Mouse (Mus musculus) thymus, postnatal 25 days (tissue): ENCODE data around the gene Gnptg.

ENCODE experiments used
- DNase-seq: peaks from one replicate; pipeline ENCODE4 v3.0.0; 2022

The Gnptg gene

DNA sequence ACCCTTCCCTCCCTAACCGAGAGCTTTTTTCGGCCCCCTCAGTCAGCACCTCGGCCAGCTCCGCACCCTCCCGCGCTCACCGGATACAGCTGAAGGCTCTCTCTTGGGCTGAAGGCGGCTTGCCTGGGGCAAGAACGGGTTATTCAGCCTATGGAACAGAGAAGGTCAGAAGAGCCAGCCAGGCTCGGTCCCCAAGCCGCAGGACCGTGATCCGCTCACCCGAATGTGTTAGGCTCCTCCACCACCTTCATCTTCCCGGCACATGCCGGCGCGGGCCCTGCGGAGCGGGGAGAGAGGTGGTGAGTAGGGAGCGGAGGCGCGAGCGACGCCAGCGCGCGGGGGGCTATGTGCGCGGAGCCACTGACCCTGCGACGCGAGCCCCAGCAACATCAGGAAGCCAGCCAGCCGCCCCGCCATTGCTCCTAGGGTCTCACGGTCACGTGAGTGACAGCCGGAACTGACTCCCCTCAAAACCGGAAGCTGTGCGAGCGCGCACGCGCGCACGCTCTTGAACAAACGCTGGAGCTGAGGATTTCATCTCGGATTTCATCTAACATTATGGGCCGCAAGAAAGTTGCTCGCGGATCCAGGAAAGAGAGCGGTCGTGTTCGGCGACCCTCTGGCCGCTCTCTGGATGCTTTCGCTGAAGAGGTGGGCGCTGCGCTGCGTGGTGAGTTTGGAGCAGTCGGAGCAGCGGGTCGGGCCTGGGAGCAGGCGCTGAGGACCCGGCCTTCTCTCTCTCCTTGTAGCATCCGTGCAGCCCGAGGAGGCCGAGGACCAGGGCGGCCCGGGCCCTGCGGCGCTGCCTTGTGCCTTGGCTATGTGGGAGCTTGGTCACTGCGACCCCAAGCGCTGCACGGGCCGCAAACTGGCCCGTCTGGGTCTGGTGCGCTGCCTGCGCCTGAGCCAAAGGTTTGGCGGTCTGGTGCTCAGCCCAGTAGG is at the start of gene Gnptg, which contains the start of gene Tsr3:
Gene Gnptg (minus strand): TSS at position 430 of the 942 bp plus-strand sequence.
Gene Tsr3 (plus strand): TSS at position 476 of the 942 bp plus-strand sequence.
- DNase-seq: peak; percentile 85

- peak; percentile 48 for DNase-seq
These were observed 48.9 kb upstream of the Gnptg start for GRCm38 (mm10) chr17:25288842-25289241.

DNA sequence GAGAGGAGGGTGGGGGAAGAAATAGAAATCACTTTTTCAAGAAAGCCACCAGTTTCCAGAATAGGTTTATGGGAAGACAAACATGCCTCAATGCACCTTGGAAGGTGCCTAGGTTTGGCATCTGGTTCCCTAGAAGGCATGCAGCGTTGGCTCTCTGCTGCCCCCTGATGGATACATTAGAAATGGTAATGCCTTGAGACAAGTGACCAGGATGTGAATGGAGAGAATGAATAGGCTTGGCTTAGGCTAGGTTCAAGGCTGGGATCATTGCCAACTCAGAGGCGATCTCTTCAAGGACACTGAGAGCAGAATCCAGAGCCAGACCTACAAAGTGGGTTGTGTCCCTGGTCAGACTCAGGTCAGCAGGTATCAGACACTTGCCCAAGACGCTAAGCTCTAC is 45.1 kb upstream of the Gnptg start:
- DNase-seq: peak; percentile 76

DNA sequence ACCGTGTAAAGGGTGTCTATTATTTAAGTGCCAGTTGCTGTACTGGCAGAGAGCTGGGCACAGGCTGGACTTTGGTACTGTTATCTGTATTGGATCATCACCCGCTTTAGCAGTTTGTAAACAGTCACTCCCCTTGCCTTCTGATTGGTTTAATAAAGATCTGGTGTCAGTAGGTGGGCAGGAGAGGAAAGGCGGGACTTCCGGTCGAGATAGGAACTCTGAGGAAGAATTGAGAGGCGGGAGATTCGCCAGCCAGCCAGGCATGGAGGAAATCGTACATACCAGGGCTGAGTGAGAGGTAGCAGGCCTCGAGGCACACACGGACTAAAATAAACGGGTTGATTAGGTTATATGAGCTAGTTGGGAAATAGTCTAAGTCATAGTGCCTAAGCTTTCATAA is 42.2 kb upstream of the Gnptg start:
- peak; percentile 28 for DNase-seq

- no peak for DNase-seq
These were observed 35.9 kb upstream of the Gnptg start for GRCm38 (mm10) chr17:25275833-25276232.

DNA sequence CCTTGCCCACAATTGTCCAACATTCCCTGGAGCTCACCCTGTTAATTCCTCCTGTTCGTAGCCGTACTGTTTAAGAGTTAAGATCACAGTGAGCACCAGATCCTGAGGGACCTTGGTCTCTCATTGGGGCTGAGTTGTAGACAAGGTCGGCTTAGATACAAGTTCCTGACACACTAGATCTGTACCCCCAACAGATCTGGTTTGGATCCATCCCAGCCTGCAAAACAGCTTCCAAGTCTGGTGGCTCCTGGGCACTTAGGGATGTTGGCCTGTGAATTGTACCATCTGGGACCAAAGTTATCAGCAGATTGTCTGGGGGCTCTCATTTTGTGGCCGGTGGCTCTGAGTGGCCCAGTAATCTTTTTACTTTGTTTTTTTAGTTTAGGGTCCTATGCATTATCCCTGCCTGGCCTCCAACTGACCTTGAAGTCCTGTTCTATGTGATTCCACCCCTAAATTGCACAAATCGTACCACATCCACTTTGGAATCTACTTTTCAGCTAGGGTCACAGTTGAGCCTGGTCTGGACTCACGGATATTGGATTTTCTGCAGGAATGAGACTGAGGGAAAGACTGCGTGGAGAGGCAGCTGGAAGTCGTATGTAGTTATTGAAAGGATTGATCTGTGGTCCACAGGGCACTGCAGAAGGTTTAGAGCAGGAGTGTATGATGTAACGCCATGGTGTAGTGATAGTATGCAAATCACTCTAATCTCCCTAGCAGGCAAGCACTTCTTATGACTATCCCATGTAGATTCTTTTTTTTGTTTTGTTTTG is 34.8 kb upstream of the Gnptg start, which contains the start of gene Ube2i:
Gene Ube2i (minus strand): TSS at position 52 of the 776 bp plus-strand sequence.
- no peak for DNase-seq

GRCm38 (mm10) chr17:25273706-25274501 is 34.0 kb upstream of the Gnptg start:
- peak; percentile 98 for DNase-seq

GRCm38 (mm10) chr17:25272951-25273705 is 33.2 kb upstream of the Gnptg start:
- no peak for DNase-seq

GRCm38 (mm10) chr17:25272326-25272725 is 32.4 kb upstream of the Gnptg start:
- no peak for DNase-seq

- DNase-seq: no peak
These were observed 30.9 kb upstream of the Gnptg start for GRCm38 (mm10) chr17:25270795-25271335.

DNA sequence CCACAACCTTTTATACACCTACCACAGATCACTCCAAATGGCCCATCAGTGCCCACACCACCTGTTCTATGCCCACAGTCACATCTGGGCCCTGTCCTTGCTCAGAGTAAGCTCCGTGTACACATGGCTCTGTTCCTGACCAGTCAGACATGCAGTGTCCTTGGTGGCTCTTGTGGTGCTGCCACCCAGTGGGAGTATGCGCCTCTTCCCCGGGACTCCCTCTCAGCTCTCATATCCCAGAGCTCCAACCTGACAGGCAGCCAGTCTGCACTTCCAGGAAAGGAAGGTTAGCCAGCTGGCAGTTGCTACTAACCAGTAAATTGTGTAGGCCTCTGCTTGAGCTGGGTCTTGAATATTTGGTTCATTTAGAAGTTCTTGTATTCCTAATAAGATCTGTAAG is 24.5 kb upstream of the Gnptg start:
- DNase-seq: no peak

DNA sequence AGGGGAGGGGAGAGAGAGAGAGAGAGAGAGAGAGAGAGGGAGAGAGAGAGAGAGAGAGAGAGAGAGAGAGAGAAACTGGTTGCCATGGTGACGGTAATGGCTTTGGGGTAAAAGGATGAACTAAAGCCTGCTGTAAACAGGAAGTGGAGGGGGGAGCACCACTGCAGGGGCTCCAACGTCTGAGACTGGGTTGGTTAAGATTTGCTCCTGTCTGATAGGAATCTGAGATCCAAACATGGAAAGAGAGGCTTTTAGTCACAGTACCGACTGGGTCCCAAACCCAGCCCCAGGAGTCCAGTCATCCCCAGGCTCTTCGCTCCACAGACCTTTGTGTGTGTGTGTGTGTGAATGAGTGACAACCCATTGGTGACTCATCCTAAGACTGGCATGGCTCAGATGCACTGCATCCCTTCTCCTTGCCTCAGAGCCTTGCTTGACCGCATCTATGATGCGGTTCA is 17.9 kb upstream of the Gnptg start:
- peak; percentile 42 for DNase-seq

DNA sequence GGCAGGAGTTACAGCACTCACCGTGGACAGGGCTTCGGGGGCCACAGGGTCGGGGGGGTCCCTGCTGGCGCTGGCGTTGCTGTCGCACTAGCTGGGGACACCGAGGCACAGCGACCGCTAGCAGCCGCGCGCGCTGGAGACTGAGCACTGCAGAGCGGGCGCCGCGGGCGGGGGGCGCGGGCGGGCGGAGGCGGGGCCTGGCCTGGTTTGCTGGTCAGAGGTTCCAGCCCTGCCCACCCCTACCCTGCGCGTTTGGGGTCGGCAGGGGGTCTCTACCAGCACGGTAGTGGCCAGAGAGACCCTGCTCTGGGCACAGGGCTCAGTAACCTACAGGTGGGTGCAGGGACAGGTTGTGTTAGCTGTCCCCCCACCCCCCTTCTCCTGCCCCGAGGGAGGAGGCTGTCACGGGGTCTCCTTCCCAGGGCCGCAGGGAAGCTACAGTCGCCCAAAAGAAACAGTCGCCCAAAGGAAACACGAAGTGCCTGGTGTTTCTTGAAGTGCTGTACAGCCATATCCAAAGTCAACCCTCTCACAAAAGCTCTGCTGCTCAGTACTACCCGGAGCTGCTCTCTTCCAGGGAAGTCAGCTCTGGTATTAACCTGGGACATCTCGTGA is 16.3 kb upstream of the Gnptg start, which contains the start of gene Baiap3:
Gene Baiap3 (minus strand): TSS at position 225 of the 615 bp plus-strand sequence.
- peak; percentile 49 for DNase-seq

DNA sequence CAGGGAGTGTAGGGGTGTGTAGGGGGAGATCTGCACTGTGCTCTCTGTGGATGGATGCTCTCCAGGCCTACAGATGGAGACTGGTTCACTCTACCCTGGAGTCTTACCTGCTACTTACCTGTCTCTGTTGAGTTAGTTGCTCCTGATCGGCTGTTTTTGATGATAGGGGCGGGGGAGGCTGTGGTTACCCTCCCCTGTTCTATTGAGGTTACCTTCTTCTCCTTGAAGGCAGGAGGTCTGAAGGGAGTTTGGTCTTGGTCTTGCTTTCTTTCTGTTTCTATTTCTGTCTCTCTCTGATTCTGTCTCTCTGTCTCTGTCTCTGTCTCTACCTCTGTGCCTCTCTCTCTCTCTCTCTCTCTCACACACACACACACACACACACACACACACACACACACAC is 15.2 kb upstream of the Gnptg start:
- DNase-seq: no peak

DNA sequence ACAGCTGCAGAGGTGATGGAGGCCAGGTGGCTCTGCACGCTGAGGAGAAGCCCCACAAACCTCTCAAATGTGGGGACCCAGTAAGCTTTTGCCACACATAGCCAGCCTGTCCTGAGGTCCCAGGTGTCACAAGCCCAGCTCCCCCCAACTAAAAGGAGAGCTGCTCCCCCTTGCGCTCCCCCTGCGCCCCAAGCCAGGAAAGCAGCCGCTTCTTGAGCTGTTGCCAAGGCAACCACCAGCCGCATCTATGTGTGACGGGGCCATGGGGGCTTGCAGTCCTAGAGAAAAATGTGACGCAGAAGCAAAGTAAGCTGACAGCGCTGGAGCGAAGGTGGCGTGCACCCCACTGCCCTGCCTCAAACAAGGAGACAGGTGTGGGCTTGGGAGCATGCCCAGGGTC is 13.8 kb upstream of the Gnptg start:
- DNase-seq: peak; percentile 71

- DNase-seq: no peak
These were observed 12.7 kb upstream of the Gnptg start for GRCm38 (mm10) chr17:25252643-25253042.

DNA sequence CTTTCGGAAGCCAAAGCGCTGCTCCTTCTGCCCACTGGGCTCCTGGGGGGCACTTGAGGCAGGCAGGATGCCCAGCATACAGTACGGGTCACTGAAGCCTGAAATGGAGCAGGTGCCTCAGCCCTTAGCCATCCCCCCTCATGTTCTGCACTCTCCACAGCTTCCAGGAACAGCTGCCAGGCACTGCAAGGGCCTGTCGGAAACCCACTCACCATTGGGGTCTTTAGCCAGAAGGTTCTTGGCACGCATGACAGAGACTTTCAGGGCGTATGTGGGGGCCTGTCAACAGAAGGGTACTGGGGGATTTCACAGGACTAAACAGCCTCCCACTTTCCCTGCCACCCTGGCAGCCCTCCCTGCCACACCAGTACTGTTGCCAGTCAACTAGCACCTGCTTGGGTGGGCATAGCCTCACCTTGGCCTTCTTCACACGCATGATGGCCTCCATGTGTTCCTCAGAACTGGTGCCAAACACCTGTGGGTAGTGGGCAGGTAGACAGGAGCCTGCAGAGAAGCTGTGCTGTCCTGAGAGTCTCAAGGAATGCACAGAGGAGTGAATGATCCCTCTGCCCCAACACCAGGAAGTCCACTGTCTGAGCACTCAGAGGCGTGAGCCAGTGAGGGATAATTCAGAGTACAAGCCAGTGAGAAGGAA is 10.4 kb upstream of the Gnptg start:
- no peak for DNase-seq

GRCm38 (mm10) chr17:25248033-25248750 is 8.3 kb upstream of the Gnptg start:
- DNase-seq: peak; percentile 41

GRCm38 (mm10) chr17:25244239-25244638 is 4.3 kb upstream of the Gnptg start:
- DNase-seq: no peak
